Mouse (Mus musculus): ENCODE results near the gene Krt12.
A peak's percentile ranks its signal among the peaks of the same experiment; 100 is the strongest.

DNA sequence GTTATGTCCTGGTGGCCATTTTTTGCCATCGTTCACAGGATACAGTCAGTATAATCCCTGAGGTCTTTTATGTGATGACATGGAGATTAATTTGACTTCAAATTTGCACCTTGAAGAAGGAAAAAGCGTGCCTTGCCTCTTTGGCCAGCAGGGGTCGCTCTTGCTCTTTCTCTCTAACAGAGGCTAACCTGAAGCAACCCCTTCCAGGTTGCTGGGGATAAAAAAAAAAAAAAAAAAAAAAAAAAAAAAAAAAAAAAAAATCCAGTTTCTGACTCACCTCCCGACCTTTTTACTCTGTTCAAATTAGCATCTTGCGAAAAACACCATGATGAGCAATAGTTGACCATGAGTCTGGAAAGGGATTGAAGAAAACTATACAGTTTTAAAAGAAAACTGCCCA is 42.8 kb upstream of the Krt12 start:
- TF ChIP-seq CTCF (IDR thresholded peaks at IDR 0.05; ENCODE audit: low read depth), result peak; percentile 76
- TF ChIP-seq EP300 (IDR thresholded peaks at IDR 0.05; ENCODE audit: low read depth), result no peak
